Mouse (Mus musculus) olfactory bulb, adult 2 months (tissue): ENCODE results near the gene Lamb1.

Experiments
- CTCF ChIP-seq: fragments of 200-500 bp; IDR thresholded peaks from 2 replicates; pipeline ENCODE4 v1.5.1; 2012; ENCODE audit warnings: low read depth, mild to moderate bottlenecking, low read length, moderate library complexity; ENCODE audit not compliant: insufficient read depth
- POLR2A ChIP-seq: fragments of 200-500 bp; IDR thresholded peaks from 2 replicates; pipeline ENCODE4 v1.6.1; 2012; ENCODE audit warnings: mild to moderate bottlenecking, low read depth, low read length, moderate library complexity; ENCODE audit not compliant: insufficient read depth

GRCm38 (mm10) chr12:31377241-31377640 is 112.2 kb downstream of the Lamb1 start:
- no peak for TF ChIP-seq CTCF
- no peak for TF ChIP-seq POLR2A
